Comparison of ENCODE assay signal across 9 mouse cellular contexts in genomic region chr5:106695141-106695540, GRCm38 (mm10). TPM values are rescaled to one million over a fixed set of nuclear protein-coding genes. Genes with fewer than 3 reads are reported as not detected.
DNase-seq lines count a peak whose midpoint lies in the region; ATAC-seq and TF ChIP-seq lines count a peak whose summit lies in the region.
"Had no signal": no experiment of that assay in that cellular context is flagged by ENCODE, and none has a peak within 500 bp of the region (broad histone marks: within the 10 kb centered on the region; RNA-seq: fewer than 3 reads in every experiment).

No protein-coding gene starts in this region.

- WGBS in heart, adult 2 months: 21% methylated on average over 9 of the region's 9 CpGs
- 53% methylated on average over 9 of the region's 9 CpGs for WGBS in forebrain, embryonic 10.5 days
- WGBS in liver, embryonic 13.5 days (ENCODE audit: insufficient replicate concordance): 44% methylated on average over 9 of the region's 9 CpGs

- TF ChIP-seq EP300 in heart, adult 2 months (IDR thresholded peaks at IDR 0.05; ENCODE audit: insufficient read depth, low read depth, low read length): no peak

- TF ChIP-seq CTCF in heart, adult 2 months (IDR thresholded peaks at IDR 0.05): no peak

- H3K4me3 ChIP-seq in heart, adult 2 months: peak overlapping the region; percentile 94
- H3K4me3 ChIP-seq in forebrain, embryonic 10.5 days: peak overlapping the region; percentile 89
- H3K4me3 ChIP-seq in liver, embryonic 13.5 days (replicated peaks): peak overlapping the region; percentile 93

- no peaks in the 10 kb centered on the region for H3K27me3 ChIP-seq in heart, adult 2 months (ENCODE audit: control insufficient read depth, insufficient read depth, low read length)
- H3K27me3 ChIP-seq in forebrain, embryonic 10.5 days (ENCODE audit: poor library complexity, severe bottlenecking): no peaks in the 10 kb centered on the region
- H3K27me3 ChIP-seq in liver, embryonic 13.5 days: no peaks in the 10 kb centered on the region
- H3K27me3 ChIP-seq: Patski had no signal

- peaks cover 4% of the 10 kb centered on the region for H3K4me1 ChIP-seq in heart, adult 2 months (ENCODE audit: control insufficient read depth, insufficient read depth, low read length)
- H3K4me1 ChIP-seq in forebrain, embryonic 10.5 days: peaks cover 31% of the 10 kb centered on the region
- peaks cover 42% of the 10 kb centered on the region for H3K4me1 ChIP-seq in liver, embryonic 13.5 days (replicated peaks)

- no peak for ATAC-seq in liver, embryonic 13.5 days (ENCODE audit: low read depth)
- no peak for ATAC-seq in inflammation-experienced regulatory T-cells, adult 6 months

- H3K79me2 ChIP-seq in heart, adult 2 months (replicated peaks; ENCODE audit: control insufficient read depth, insufficient read depth, low read length): peaks cover 5% of the 10 kb centered on the region; the same call in 1 of the 2 replicates

- H3K27ac ChIP-seq in heart, adult 2 months: peak overlapping the region; percentile 97; the same call in 1 of the 2 replicates
- peak overlapping the region; percentile 100 for H3K27ac ChIP-seq in forebrain, embryonic 10.5 days
- peak overlapping the region; percentile 95 for H3K27ac ChIP-seq in liver, embryonic 13.5 days

- no peak for TF ChIP-seq POLR2A in heart, adult 2 months (IDR thresholded peaks at IDR 0.05; ENCODE audit: insufficient read depth, low read depth, low read length)

- peak overlapping the region; percentile 92 for H3K9ac ChIP-seq in heart, adult 2 months (ENCODE audit: low read depth, low read length)
- peak overlapping the region; percentile 97 for H3K9ac ChIP-seq in liver, embryonic 13.5 days

- no peaks in the 10 kb centered on the region for H3K9me3 ChIP-seq in forebrain, embryonic 10.5 days
- no peaks in the 10 kb centered on the region for H3K9me3 ChIP-seq in liver, embryonic 13.5 days (replicated peaks)

- H3K36me3 ChIP-seq in heart, adult 2 months (ENCODE audit: control insufficient read depth, insufficient read depth, low read length): peaks cover 15% of the 10 kb centered on the region
- H3K36me3 ChIP-seq in forebrain, embryonic 10.5 days (replicated peaks): peaks cover 37% of the 10 kb centered on the region
- H3K36me3 ChIP-seq in liver, embryonic 13.5 days: peaks cover 17% of the 10 kb centered on the region; the same call in 1 of the 2 replicates

- peak overlapping the region; percentile 79 for H3K4me2 ChIP-seq in liver, embryonic 13.5 days

- intact Hi-C loops in heart, adult 2 months (cut with DNase I): loop anchor here (5.0 kb wide), 2 partner anchors 107 to 123 kb away; no protein-coding TSS in a partner anchor
- intact Hi-C loops in heart, postnatal 14 days (cut with DNase I): loop anchor here (2.0 to 5.0 kb wide), 2 partner anchors 18 to 107 kb away; no protein-coding TSS in a partner anchor
- intact Hi-C loops in left cerebral cortex, postnatal 14 days (cut with DNase I): loop anchor here (10.0 kb wide), 1 partner anchor 110 kb away; no protein-coding TSS in a partner anchor

- no peak for DNase-seq in heart, adult 2 months
- no peak for DNase-seq in heart, postnatal 14 days
- DNase-seq in A20 (ENCODE audit: low read depth, low spot score): peak; percentile 31
- no peak for DNase-seq in forebrain, embryonic 10.5 days (ENCODE audit: extremely low spot score, low spot score)
- DNase-seq in liver, embryonic 13.5 days: no peak
- DNase-seq in left cerebral cortex, adult 8-10 months (ENCODE audit: low spot score in 2 of 2): no peak
- no peak for DNase-seq in left cerebral cortex, postnatal 14 days (ENCODE audit: low spot score in 2 of 2)

RNA-seq across cellular contexts. Expression of gene Zfp644, which starts 1.9 kb away (rescaled TPM):
- 10 to 100 TPM; 53.7 to 58.9 TPM for total RNA-seq in heart, adult 2 months (2021)
- polyA plus RNA-seq in heart, adult 2 months (2012; rRNA removed): 9.5 and 20.1 TPM in 2 replicates
- total RNA-seq in heart, postnatal 14 days (2021): 10 to 100 TPM; 66.0 to 70.4 TPM
- polyA plus RNA-seq in forebrain, embryonic 10.5 days (2016; fragmentation: Nextera tagmentation; extraction: Ambion mirVana): 62.0 and 65.9 TPM in 2 replicates
- 18.4 and 24.6 TPM in 2 replicates for polyA plus RNA-seq in liver, embryonic 13.5 days (2015; fragmentation: Nextera tagmentation; extraction: Ambion mirVana)
- polyA plus RNA-seq in inflammation-experienced regulatory T-cells, adult 6 months (2017; shearing (Covaris generic)): 10 to 100 TPM; 29.4 to 50.6 (median 42.5) TPM
- 100 to 1,000 TPM; 122 to 145 (median 134) TPM for total RNA-seq in left cerebral cortex, adult 8-10 months (2022)
- total RNA-seq in left cerebral cortex, postnatal 14 days (2021): 10 to 100 TPM; 85.2 to 87.0 TPM
